Mouse (Mus musculus) kidney, postnatal 0 days (tissue): Measurements from ENCODE around the gene Tomt. TPM values are rescaled to one million over a fixed set of nuclear protein-coding genes. Genes with fewer than 3 reads are reported as not detected.

ENCODE experiments used
- ATAC-seq: fragments of 200-750 bp; cut with Nextera tagmentation; replicated peaks from 2 replicates; pipeline ENCODE4 v1.8.0; 2017; ENCODE audit warnings: low read depth, moderate number of reproducible peaks, moderate TSS enrichment, moderate library complexity; ENCODE audit not compliant: low FRiP score
- DNase-seq: peaks from one replicate; pipeline ENCODE4 v3.0.0-alpha.2; 2016; ENCODE audit warnings: low spot score
- H3K27ac ChIP-seq: fragments of 300-500 bp; sonication (generic); 2 replicates; pipeline ENCODE4 v1.5.1; 2014; ENCODE audit warnings: mild to moderate bottlenecking
- H3K27me3 ChIP-seq: fragments of 300-500 bp; sonication (generic); 2 replicates; pipeline ENCODE4 v1.6.1; 2014; ENCODE audit warnings: low read length, mixed read lengths; ENCODE audit not compliant: insufficient read depth
- H3K36me3 ChIP-seq: fragments of 300-500 bp; sonication (generic); 2 replicates; pipeline ENCODE4 v1.6.1; 2014; ENCODE audit warnings: low read length, mixed read lengths; ENCODE audit not compliant: insufficient read depth
- H3K4me1 ChIP-seq: fragments of 300-500 bp; sonication (generic); replicated peaks from 2 replicates; pipeline ENCODE4 v1.6.1; 2014; ENCODE audit warnings: antibody characterized with exemption, low read length, mixed read lengths; ENCODE audit not compliant: insufficient read depth
- H3K4me2 ChIP-seq: fragments of 300-500 bp; sonication (generic); 2 replicates; pipeline ENCODE4 v1.6.1; 2014; ENCODE audit warnings: mild to moderate bottlenecking, low read length, moderate library complexity, mixed read lengths
- H3K4me3 ChIP-seq: fragments of 300-500 bp; sonication (generic); replicated peaks from 2 replicates; pipeline ENCODE4 v1.5.1; 2014; ENCODE audit warnings: low read depth, low read length
- H3K9ac ChIP-seq: fragments of 300-500 bp; sonication (generic); 2 replicates; pipeline ENCODE4 v1.6.1; 2014; ENCODE audit warnings: low read depth, low read length
- H3K9me3 ChIP-seq: fragments of 300-500 bp; sonication (generic); replicated peaks from 2 replicates; pipeline ENCODE4 v1.6.1; 2016; ENCODE audit warnings: low read length, inconsistent platforms, mixed read lengths
- CTCF ChIP-seq: IDR thresholded peaks from 2 replicates; pipeline ENCODE4 v1.5.1; 2016; ENCODE audit warnings: antibody characterized with exemption, low read depth, mild to moderate bottlenecking, moderate library complexity
- WGBS: fragments of 180-500 bp; shearing (Covaris S2); extraction: QIAGEN DNeasy Blood & Tissue Kit; methylation state at CpG from one replicate; pipeline ENCODE4 v1.1.7; 2014; 5-methylcytosine and 5-hydroxymethylcytosine counted together
- polyA plus RNA-seq: library from polyadenylated mRNA; unstranded; fragments of >200 nt; fragmentation: Nextera tagmentation; extraction: Ambion mirVana; gene quantifications from 2 replicates; pipeline ENCODE4 v1.2.1, GENCODE M21; 2015

The Tomt gene
- polyA plus RNA-seq, 1 experiment from 2014 or later: 0.13 TPM

- H3K9me3 ChIP-seq: no peaks in the 10 kb centered on the region
- no peak for DNase-seq
- H3K36me3 ChIP-seq: no peaks in the 10 kb centered on the region
- no peak overlapping the region for H3K9ac ChIP-seq
- no peak for TF ChIP-seq CTCF
- peak; percentile 68 for ATAC-seq
- no peak overlapping the region for H3K4me3 ChIP-seq
- H3K4me2 ChIP-seq: no peak overlapping the region
- no peak overlapping the region for H3K27ac ChIP-seq
- no peaks in the 10 kb centered on the region for H3K4me1 ChIP-seq
- no peaks in the 10 kb centered on the region for H3K27me3 ChIP-seq
- WGBS: 79% methylated on average over 4 of the region's 4 CpGs
Measured at GRCm38 (mm10) chr7:101939758-101940157, 33.6 kb upstream of the Tomt start.

GRCm38 (mm10) chr7:101938348-101938747, 32.2 kb upstream of the Tomt start:
- no peak overlapping the region for H3K9ac ChIP-seq
- 82% methylated on average over 2 of the region's 2 CpGs for WGBS
- H3K4me2 ChIP-seq: no peak overlapping the region
- no peaks in the 10 kb centered on the region for H3K9me3 ChIP-seq
- no peaks in the 10 kb centered on the region for H3K4me1 ChIP-seq
- no peak for TF ChIP-seq CTCF
- H3K27me3 ChIP-seq: no peaks in the 10 kb centered on the region
- ATAC-seq (no peak), DNase-seq (no peak)
- no peak overlapping the region for H3K27ac ChIP-seq
- no peak overlapping the region for H3K4me3 ChIP-seq
- H3K36me3 ChIP-seq: no peaks in the 10 kb centered on the region

- 95% methylated on average over 4 of the region's 4 CpGs for WGBS
- ATAC-seq: no peak
- no peak for TF ChIP-seq CTCF
- Histone ChIP-seq H3K4me2 (no peak overlapping the region), H3K9ac (no peak overlapping the region), H3K4me3 (no peak overlapping the region), H3K9me3 (no peaks in the 10 kb centered on the region), H3K27ac (no peak overlapping the region), H3K27me3 (no peaks in the 10 kb centered on the region), H3K4me1 (no peaks in the 10 kb centered on the region; the same call in 1 of the 2 replicates), H3K36me3 (no peaks in the 10 kb centered on the region)
- DNase-seq: no peak
Measured at GRCm38 (mm10) chr7:101937569-101937968, 31.4 kb upstream of the Tomt start.

- WGBS: 96% methylated on average over 4 of the region's 4 CpGs
- no peaks in the 10 kb centered on the region for H3K27me3 ChIP-seq
- TF ChIP-seq CTCF: no peak
- H3K36me3 ChIP-seq: no peaks in the 10 kb centered on the region
- no peak overlapping the region for H3K27ac ChIP-seq
- H3K4me1 ChIP-seq: no peaks in the 10 kb centered on the region; the same call in 1 of the 2 replicates
- H3K9ac ChIP-seq: no peak overlapping the region
- ATAC-seq (no peak), DNase-seq (no peak)
- H3K9me3 ChIP-seq: no peaks in the 10 kb centered on the region
- H3K4me3 ChIP-seq: no peak overlapping the region
- no peak overlapping the region for H3K4me2 ChIP-seq
Measured at GRCm38 (mm10) chr7:101936996-101937395, 30.8 kb upstream of the Tomt start.

- no peak overlapping the region for H3K4me2 ChIP-seq
- WGBS: 95% methylated on average over 4 of the region's 4 CpGs
- H3K27ac ChIP-seq: no peak overlapping the region
- no peak for DNase-seq
- H3K4me1 ChIP-seq: no peaks in the 10 kb centered on the region; the same call in 1 of the 2 replicates
- H3K4me3 ChIP-seq: no peak overlapping the region
- no peaks in the 10 kb centered on the region for H3K9me3 ChIP-seq
- no peaks in the 10 kb centered on the region for H3K27me3 ChIP-seq
- ATAC-seq: no peak
- no peaks in the 10 kb centered on the region for H3K36me3 ChIP-seq
- no peak overlapping the region for H3K9ac ChIP-seq
- TF ChIP-seq CTCF: no peak
Measured at GRCm38 (mm10) chr7:101935957-101936356, 29.8 kb upstream of the Tomt start.

- Histone ChIP-seq H3K36me3 (no peaks in the 10 kb centered on the region), H3K4me1 (no peaks in the 10 kb centered on the region; the same call in 1 of the 2 replicates), H3K27me3 (no peaks in the 10 kb centered on the region), H3K9ac (peak within 1 kb of the TSS; percentile 61), H3K27ac (peak within 1 kb of the TSS; percentile 75), H3K9me3 (no peaks in the 10 kb centered on the region), H3K4me3 (peak within 1 kb of the TSS; percentile 63), H3K4me2 (peak within 1 kb of the TSS; percentile 76)
- peak; percentile 98 for ATAC-seq
- under 1% methylated on average over 40 of the region's 40 CpGs for WGBS
- TF ChIP-seq CTCF: no peak
- DNase-seq: peak; percentile 99
Measured at GRCm38 (mm10) chr7:101933751-101934240, 27.6 kb upstream of the Tomt start, which contains the start of the genes Lrrc51 and Numa1. Gene Lrrc51, minus strand, starts transcription at chr7:101933895. Gene Numa1, plus strand, starts transcription at chr7:101934111.

- no peak for TF ChIP-seq CTCF
Measured at GRCm38 (mm10) chr7:101933300-101933699, 27.1 kb upstream of the Tomt start.

More at GRCm38 (mm10) chr7:101933300-101933699, 27.1 kb upstream of the Tomt start:
- Histone ChIP-seq H3K9ac (peak overlapping the region; percentile 56), H3K4me1 (no peaks in the 10 kb centered on the region; the same call in 1 of the 2 replicates), H3K27me3 (no peaks in the 10 kb centered on the region), H3K36me3 (no peaks in the 10 kb centered on the region), H3K4me3 (peak overlapping the region; percentile 63), H3K27ac (peak overlapping the region; percentile 75), H3K9me3 (no peaks in the 10 kb centered on the region), H3K4me2 (peak overlapping the region; percentile 76)
- ATAC-seq (peak; percentile 37; the same call in 1 of the 2 replicates), DNase-seq (peak; percentile 39)
- 2% methylated on average over 15 of the region's 15 CpGs for WGBS
